18 mouse cellular contexts compared by ENCODE assay signal in genomic region chr10:36897900-36898600, GRCm38 (mm10).
DNase-seq lines count a peak whose midpoint lies in the region; ATAC-seq and TF ChIP-seq lines count a peak whose summit lies in the region.
"Had no signal": no experiment of that assay in that cellular context is flagged by ENCODE, and none has a peak within 500 bp of the region (broad histone marks: within the 10 kb centered on the region; RNA-seq: fewer than 3 reads in every experiment).

No protein-coding gene starts in this region.

- peak; percentile 65; the same call in 1 of the 2 replicates for ATAC-seq in hindbrain, embryonic 15.5 days (ENCODE audit: low FRiP score, low read depth)
- ATAC-seq: forebrain, embryonic 15.5 days; intestine, postnatal 0 days; midbrain, embryonic 13.5 days had no signal

- no peaks in the 10 kb centered on the region for H3K9me3 ChIP-seq in hindbrain, embryonic 15.5 days
- no peaks in the 10 kb centered on the region for H3K9me3 ChIP-seq in hindbrain, embryonic 10.5 days
- H3K9me3 ChIP-seq: forebrain, embryonic 15.5 days; midbrain, embryonic 13.5 days had no signal

- no peak overlapping the region for H3K4me2 ChIP-seq in hindbrain, embryonic 15.5 days
- H3K4me2 ChIP-seq: forebrain, embryonic 15.5 days; midbrain, embryonic 13.5 days had no signal

- no peaks in the 10 kb centered on the region for H3K4me1 ChIP-seq in heart, adult 2 months (ENCODE audit: control insufficient read depth, insufficient read depth, low read length)
- H3K4me1 ChIP-seq in hindbrain, embryonic 15.5 days (replicated peaks): no peaks in the 10 kb centered on the region
- H3K4me1 ChIP-seq in hindbrain, embryonic 10.5 days (replicated peaks): no peaks in the 10 kb centered on the region
- H3K4me1 ChIP-seq: forebrain, embryonic 15.5 days had no signal

- 29% methylated on average over 6 of the region's 6 CpGs for WGBS in heart, adult 2 months
- 64% methylated on average over 6 of the region's 6 CpGs for WGBS in hindbrain, embryonic 15.5 days
- 84% methylated on average over 6 of the region's 6 CpGs for WGBS in hindbrain, embryonic 10.5 days

- peak; percentile 1 for DNase-seq in heart, adult 8-10 months (ENCODE audit: low spot score)
- no peak for DNase-seq in heart, adult 2 months
- DNase-seq in hindbrain, embryonic 10.5 days (ENCODE audit: low spot score): no peak
- DNase-seq in ZHBTc4 (ENCODE audit: low read depth, low spot score): peak; percentile 16
- peak; percentile 65 for DNase-seq in gastrocnemius, adult 2 months
- DNase-seq in thymus, postnatal 10 days (ENCODE audit: low spot score in 2 of 2): no peak
- DNase-seq in thymus, postnatal 36 days: no peak
- DNase-seq: cerebellum, adult 18-20 months; kidney, postnatal 10 days; layer of hippocampus, adult 9-11 months; liver; lung, adult 18-20 months; thymus, adult 18-20 months had no signal

- TF ChIP-seq CTCF in heart, adult 2 months (IDR thresholded peaks at IDR 0.05): no peak
- TF ChIP-seq CTCF in gastrocnemius, adult 2 months (IDR thresholded peaks at IDR 0.05): peak; percentile 54

- no peaks in the 10 kb centered on the region for H3K27me3 ChIP-seq in heart, adult 2 months (ENCODE audit: control insufficient read depth, insufficient read depth, low read length)
- H3K27me3 ChIP-seq in hindbrain, embryonic 15.5 days: no peaks in the 10 kb centered on the region
- H3K27me3 ChIP-seq in hindbrain, embryonic 10.5 days (ENCODE audit: insufficient read depth, poor library complexity, severe bottlenecking): no peaks in the 10 kb centered on the region
- H3K27me3 ChIP-seq: forebrain, embryonic 15.5 days; midbrain, embryonic 13.5 days had no signal

- TF ChIP-seq POLR2A in heart, adult 2 months (IDR thresholded peaks at IDR 0.05; ENCODE audit: insufficient read depth, low read depth, low read length): no peak

- H3K36me3 ChIP-seq in heart, adult 2 months (ENCODE audit: control insufficient read depth, insufficient read depth, low read length): no peaks in the 10 kb centered on the region
- no peaks in the 10 kb centered on the region for H3K36me3 ChIP-seq in hindbrain, embryonic 15.5 days
- no peaks in the 10 kb centered on the region for H3K36me3 ChIP-seq in hindbrain, embryonic 10.5 days
- H3K36me3 ChIP-seq: forebrain, embryonic 15.5 days; midbrain, embryonic 13.5 days had no signal

- no peaks in the 10 kb centered on the region for H3K79me2 ChIP-seq in heart, adult 2 months (replicated peaks; ENCODE audit: control insufficient read depth, insufficient read depth, low read length)

- no peak overlapping the region for H3K9ac ChIP-seq in heart, adult 2 months (ENCODE audit: low read depth, low read length)
- no peak overlapping the region for H3K9ac ChIP-seq in hindbrain, embryonic 15.5 days
- H3K9ac ChIP-seq: forebrain, embryonic 15.5 days; midbrain, embryonic 13.5 days had no signal

- H3K4me3 ChIP-seq in heart, adult 2 months: no peak overlapping the region
- no peak overlapping the region for H3K4me3 ChIP-seq in hindbrain, embryonic 15.5 days
- H3K4me3 ChIP-seq in hindbrain, embryonic 10.5 days: no peak overlapping the region
- H3K4me3 ChIP-seq in gastrocnemius, adult 2 months: peak overlapping the region; percentile 49
- H3K4me3 ChIP-seq: forebrain, embryonic 15.5 days; midbrain, embryonic 13.5 days had no signal

- TF ChIP-seq EP300 in heart, adult 2 months (IDR thresholded peaks at IDR 0.05; ENCODE audit: insufficient read depth, low read depth, low read length): no peak

- intact Hi-C loops in heart, adult 2 months (cut with DNase I): no loop called here
- intact Hi-C loops in gastrocnemius, adult 2 months (cut with DNase I): loop anchor here (5.0 kb wide), 2 partner anchors 66 to 74 kb away; partner anchors contain the start of gene Hdac2

- H3K27ac ChIP-seq in heart, adult 2 months: no peak overlapping the region
- H3K27ac ChIP-seq in hindbrain, embryonic 15.5 days (replicated peaks): peak overlapping the region; percentile 1; the same call in 1 of the 2 replicates
- H3K27ac ChIP-seq in hindbrain, embryonic 10.5 days: no peak overlapping the region
- H3K27ac ChIP-seq in gastrocnemius, adult 2 months: peak overlapping the region; percentile 93
- H3K27ac ChIP-seq: forebrain, embryonic 15.5 days; macrophage; midbrain, embryonic 13.5 days had no signal

Comparison
In these comparisons a context has a peak if more than half of its experiments do, and no peak if none do; other contexts are left out.
1. DNase-seq: peak in heart, adult 8-10 months (single experiment), ZHBTc4 (single experiment) and gastrocnemius, adult 2 months (single experiment); none in heart, adult 2 months (0 of 2), hindbrain, embryonic 10.5 days (single experiment), thymus, postnatal 10 days (0 of 2) and thymus, postnatal 36 days (0 of 2).
2. H3K27ac ChIP-seq: peak in hindbrain, embryonic 15.5 days (single experiment) and gastrocnemius, adult 2 months (single experiment); none in heart, adult 2 months (single experiment) and hindbrain, embryonic 10.5 days (single experiment).